Mouse (Mus musculus): Measurements from ENCODE around the gene Hoxa4.

Gene Hoxa4

DNA sequence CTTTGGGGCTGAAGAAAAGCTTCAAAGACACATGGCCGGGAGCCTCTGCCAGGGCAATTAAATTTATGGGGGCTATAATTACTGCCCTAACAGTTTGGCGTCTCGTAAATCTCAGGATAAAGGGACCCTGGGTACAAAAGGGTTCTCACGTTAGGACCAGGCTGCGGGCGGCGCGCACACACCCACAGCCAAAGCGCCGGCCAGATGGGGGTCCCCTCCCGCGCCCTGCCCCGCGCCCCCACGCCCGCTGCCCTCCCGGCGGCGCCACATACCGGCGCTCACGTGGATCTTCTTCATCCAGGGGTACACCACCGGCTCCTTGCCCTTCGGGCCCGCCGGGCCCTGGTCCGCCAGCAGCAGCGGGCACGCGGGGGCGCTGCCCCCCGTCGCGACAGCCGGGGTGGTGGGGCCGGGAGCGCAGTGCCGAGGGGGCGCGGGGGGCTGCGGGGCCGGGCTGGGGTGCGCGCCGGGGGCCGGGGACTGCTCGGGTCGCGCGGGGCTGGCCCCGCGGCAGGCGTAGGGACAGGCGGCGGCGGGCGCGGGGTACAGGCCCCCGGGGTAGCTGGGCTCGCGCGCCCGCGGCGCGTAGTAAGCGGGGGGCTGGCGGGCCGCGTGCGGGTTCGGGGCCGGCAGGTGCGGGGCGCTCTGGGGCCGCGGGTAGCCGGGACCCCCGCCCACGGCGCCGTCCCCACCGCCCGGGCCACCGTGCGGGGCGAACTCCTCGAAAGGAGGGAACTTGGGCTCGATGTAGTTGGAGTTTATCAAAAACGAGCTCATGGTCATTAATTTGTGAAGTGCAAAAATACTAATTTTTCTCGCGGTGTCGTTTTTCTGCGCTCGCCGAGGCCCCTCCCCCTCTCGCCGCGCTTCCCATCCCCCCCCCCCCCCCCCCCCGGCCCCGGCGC is at the start of gene Hoxa4:
Hoxa4 (minus strand) TSS at position 848 of the 905 bp plus-strand sequence.
- no peak for DNase-seq (ENCODE audit: low spot score)

DNA sequence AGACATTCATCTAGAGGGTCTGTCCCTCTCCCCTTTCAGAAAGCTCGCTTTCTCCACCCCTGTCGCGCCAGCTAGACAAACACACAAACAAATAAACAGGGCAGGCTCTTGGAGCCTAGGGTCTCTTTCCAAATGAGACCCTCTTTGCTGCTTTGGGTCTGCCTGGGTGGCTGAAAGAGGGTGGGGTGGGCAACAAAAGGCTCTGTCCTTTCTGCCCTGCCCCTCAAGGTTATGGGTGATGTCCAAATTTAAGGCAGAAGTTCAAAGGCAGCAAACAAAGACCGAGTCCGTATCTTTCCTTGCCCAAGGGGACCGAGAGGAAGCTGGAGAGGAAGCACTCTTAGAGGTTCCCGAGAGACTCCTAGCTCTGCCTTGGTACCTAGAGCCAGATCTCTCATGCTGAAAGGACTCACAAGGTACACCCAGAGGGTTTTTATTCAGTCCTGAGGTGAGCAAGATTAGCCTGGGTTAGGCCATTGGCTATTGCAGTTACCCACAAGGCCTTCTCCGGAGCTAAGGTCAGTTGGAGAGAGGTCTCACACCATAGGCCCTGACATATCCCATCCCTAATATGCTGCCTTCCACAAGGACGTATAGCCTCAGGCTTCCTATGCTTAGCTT is 49.6 kb upstream of the Hoxa4 start:
- DNase-seq (ENCODE audit: low spot score): no peak

DNA sequence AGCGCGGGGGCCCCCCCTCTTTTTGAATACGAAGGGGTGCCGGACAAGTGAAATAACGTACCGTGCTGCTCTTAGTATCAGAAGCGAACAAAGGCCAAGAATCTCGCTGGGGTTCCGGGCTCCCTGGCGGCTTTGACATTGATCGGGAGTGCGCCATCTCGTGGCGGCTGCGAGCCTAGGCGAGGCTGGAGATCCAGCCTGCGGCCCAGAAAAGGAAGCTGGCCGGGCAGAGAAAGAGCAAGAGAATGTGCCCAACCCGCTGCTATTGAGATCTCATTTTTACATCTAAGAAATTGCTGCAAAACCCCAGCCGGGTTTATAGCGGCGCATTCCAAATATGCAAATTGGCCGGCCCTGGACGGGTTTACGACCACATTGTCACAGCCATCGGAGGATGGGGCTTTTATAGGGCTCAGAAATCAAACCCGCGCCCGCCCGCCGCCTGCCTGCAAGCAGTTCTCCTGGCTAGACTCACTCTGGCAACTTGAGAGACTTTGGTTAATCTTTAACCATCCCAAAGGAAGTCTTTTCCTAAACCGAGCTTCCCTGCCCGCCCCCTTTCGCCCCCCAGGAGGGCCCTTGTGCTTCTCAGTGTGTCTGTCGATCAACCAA is 48.9 kb upstream of the Hoxa4 start, which contains the start of gene Hoxa10:
Hoxa10 (minus strand) TSS at position 466 of the 612 bp plus-strand sequence.
- peak; percentile 69 for DNase-seq (ENCODE audit: low spot score)

DNA sequence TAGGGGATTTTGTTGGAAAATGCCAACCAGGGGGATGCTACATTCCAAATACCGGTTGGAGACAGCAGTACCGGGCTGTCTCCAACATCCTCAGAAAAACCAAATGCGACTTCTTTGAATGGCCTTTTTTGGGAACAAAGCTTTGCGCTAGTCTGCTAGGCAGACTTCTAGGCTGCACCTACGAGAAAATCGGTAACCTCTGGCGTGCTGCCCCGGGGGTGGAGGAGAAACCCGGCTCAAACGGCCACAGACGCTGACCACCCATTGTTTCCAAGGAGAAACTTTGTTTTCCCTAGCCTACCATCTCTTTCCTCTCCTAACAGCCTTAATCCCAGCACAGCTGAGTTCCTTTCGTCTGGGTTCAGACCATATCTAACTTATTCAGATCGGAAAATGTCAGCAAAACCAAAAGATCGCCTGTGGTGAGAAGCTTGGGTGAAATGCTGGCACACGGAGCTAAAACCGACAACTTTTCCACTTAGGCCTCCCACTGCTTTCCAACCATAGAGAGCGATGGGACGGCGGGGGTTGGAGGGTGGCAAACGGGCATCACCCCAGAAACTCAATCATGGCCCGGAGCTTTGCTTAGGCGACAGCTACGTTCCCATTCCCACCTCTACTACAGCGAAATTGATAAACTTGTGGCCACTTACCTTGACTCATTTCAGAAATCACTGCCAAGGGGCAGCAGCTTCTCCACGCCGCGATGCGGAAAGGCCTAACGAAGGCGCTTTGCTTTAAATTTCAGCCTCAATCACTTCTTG is 48.3 kb upstream of the Hoxa4 start:
- no peak for DNase-seq (ENCODE audit: low spot score)

DNA sequence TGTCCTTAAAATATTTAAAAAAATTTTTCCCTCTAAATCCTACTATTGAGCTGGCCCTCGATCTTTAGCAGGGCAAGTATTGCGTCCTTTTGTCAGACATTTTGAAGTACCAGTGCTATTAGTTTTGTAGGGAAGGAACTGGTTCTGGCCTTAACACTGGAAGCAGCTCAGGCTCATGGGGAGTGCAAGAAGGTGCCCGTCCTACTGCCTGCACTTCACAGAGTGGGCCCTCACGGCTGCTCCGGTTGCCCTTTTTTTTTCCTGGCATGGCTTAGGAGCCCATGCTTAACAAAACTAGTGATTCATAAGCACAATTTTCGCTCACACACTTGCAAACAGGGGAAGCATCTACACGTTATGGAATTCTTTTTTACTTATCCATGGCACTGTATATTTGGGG is 47.4 kb upstream of the Hoxa4 start:
- no peak for DNase-seq (ENCODE audit: low spot score)

DNA sequence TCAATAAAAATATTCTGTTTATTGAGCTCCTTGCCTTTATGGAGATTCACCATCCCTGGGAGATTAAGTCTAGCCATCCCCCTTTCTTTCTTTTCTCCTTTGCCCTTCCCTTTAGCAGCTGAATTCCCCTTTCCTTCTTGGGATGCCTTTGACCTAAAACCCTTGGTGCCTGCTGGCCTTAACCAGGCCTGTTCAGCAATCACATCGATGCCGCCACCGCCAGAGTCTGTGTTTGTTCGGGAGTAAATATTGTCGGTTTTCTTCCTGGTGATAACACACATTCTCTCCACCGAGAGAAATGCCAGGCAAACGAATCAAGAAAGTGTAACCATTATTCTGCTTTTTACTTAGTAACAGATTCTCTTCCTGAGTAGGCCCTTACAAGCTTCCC is 46.6 kb upstream of the Hoxa4 start:
- no peak for DNase-seq (ENCODE audit: low spot score)

DNA sequence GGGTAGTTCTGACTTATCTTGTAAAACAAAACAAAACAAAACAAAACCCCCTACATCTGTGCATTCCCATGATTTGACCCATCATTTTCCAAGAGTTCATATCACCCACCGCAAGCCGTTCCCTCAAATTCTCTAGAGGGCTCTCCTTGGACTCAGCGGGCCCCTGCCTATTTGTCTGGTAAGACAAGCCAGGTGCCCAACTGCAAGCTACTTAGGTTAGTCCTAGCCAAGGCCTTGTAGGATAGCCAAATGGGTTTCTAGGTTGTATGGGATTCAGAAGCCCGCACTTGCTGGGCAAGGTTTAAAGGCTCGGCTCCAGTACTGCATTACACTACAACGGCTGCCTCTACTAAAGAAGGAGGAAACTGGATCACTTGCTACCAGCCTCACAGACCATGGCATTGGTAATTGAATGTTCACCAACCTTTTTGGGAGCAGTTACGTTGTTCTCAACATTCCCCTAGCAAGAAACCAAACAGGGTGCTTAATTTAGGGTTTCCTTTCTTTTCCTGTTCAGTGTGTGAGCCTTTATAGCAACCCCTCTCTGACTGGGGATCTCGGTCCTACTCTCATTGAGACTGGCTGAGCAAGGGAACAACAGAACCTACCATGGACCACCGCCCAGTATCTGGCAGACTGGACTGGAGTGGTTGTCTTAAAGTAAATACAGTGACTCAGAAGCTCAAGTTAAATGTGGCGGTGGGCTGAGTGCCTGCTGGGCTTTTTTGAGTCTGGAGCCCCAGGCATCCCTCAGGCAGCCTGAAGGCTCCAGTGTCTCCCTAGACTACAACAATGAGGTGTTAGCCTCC is 46.0 kb upstream of the Hoxa4 start:
- no peak for DNase-seq (ENCODE audit: low spot score)

DNA sequence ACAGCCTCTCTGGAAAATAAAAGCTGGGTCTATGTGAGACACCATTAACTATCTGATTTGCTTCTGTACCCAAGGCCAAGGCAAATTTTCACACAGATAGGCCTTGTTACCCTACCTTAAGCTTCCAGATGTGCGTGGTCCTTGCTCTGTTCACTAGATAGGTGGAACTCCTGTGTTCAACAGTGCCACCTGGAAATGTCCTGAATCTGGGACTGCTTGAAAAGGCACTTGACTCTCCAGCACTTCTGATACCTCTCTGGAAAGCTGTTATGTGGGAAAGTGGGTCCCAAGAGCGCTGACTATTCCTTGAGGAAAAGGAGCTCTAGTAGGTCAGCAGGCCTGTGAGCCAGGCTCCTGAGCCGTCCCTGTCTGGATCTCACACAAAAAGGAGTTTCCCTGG is 45.3 kb upstream of the Hoxa4 start:
- no peak for DNase-seq (ENCODE audit: low spot score)

DNA sequence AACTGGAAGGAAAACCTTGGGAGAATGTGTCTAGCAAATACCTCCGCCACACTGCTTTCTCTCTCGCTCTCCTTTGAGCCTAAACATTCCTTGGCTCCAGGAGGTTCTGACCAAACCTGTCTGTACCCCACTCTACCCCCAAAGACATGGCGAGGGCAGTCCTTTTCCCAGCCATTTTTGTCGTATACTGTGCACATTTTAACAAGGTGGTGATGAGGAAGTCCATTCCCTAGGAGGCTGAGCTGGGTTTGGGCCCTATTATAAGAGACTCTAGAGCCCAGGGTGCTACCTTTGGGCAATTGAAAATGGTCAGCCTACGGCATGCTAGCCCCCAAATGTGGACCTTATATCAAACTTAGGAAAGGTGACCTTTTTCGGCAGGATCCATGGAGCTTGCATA is 44.3 kb upstream of the Hoxa4 start:
- no peak for DNase-seq (ENCODE audit: low spot score)

DNA sequence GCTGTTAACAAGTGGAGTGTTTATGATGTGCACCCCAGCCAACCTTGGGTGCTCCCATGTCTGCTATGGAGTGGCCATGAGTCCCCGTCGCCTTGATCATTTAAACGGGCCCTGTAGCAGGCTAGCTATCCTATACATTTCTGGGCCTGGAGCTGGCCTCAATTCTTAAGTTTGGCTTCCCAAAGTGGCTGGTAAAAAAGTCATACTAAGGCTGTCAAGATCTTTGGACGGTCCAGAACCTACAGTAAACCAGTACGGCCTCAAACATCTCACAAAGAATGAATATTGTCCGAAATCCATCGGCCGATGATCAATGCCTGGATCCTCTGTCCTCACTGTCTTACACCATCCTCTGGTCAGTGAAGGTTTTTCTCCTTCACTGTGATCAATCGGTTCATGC is 43.7 kb upstream of the Hoxa4 start:
- DNase-seq (ENCODE audit: low spot score): no peak

DNA sequence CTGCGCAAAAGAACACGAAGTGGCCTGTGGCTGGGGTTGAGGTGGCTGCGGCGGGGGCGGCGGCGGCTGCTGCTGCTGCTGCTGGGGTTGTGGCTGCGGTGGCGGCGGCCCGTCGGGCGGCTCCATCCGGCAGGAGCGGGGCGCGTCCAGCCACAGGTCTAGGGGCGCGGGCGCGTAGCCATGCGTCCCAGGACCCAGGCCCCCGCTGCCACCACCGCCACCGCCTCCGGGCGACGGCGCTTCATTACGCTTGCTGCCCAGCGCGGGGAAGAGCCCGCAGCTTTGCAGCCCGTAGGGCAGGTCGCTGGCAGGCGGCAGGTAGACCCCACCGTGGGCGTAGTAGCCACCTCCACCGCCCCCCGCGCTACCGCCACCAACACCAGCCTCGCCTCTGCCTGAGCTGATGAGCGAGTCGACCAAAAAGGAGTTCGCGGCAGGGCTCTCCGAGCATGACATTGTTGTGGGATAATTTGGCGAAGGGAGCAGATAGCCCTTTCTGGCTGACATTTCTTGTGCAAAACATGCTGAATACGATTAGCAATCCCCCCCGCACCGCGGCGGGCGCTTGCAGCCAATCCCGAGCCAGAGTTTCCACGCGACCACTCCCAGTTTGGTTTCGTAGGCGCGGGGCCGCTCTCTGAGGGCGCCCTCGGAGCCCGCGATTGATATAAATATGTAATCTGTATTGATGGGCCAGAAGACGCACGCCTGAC is 43.0 kb upstream of the Hoxa4 start:
- no peak for DNase-seq (ENCODE audit: low spot score)

DNA sequence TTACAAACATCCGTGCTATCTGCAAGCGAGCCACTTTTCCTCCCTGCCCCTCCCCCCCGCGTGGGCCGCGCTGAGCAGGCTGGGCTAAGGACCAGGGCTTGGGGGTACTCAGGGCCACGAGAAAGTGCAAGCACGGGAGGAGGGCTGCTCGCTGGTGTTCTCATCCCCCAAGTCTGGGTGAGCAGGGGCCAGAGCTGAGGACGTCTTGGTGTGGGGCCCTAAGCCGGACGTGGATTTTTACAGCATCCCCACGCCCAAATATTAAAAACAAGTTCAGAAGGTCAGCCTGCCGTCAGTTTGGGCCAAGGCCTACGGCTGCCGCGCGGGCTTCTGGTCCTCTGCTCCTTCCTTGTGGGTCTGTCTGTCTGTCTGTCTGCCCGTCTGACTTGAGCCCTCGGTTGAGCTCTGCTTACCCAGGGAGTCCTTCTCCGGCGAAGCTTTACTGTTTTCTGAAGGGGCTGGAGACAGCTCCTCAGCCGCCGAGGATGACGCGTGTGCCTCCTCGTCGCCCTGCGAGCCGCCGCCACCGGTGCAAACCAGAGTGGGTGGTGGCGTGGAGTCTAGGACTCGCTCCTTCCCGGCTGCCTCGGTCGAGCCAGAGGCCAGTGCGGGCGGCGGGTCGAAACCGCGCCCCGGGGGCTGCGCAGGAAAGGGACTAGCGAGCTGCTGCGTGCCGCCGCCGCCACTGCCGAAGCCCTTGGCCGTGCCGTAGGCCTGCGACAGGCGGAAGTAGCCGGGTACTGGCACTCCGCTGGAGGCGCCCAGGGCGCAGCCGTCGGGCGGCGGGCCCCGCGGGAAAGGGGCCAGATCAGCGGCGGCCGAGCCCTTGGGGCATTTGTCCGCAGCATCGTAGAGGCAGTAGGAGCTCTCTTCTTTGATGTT is 42.2 kb upstream of the Hoxa4 start:
- DNase-seq (ENCODE audit: low spot score): no peak

DNA sequence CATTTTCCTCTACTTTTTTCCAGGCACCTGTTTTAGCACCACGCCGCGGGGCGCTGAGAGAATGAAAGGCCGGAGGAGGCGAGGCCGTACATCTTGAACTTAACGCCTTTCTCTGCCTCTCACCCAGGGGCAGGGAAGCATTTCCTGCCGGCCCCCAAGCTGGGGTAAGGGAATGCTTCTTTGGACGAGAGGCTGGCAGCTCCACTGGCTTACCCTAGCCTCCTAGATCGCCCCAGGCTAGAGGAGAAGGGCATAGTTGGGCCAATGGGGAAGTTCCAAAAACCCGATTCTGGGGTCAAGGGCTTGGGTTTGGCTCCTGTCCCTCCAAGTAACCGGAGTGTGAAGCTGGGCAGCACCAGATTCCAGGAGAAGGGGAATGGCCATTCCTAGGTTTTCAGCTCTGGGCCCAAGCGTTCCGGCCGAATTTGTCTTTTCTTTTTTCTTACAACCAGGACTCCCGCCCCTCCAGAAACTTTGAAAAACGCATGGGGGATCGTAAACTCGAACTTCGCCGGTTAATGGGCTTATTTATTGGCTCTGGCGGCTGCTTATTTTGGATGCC is 41.5 kb upstream of the Hoxa4 start:
- DNase-seq (ENCODE audit: low spot score): no peak

DNA sequence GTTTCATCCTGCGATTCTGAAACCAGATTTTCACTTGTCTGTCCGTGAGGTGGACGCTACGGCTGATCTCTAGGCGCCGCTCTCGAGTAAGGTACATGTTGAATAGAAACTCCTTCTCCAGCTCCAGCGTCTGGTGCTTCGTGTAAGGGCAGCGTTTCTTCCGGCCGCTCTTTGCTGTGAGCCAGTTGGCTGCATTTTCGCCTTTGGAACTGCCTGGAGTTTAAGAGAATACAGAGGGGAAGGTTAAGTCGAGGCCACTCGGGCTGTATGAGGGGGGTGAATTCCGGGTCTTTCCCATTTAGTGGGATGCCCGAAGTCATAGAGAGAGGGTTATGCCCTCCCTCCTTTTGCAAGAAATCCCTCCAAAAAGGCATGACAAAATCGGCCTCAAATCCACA is 41.0 kb upstream of the Hoxa4 start:
- no peak for DNase-seq (ENCODE audit: low spot score)

DNA sequence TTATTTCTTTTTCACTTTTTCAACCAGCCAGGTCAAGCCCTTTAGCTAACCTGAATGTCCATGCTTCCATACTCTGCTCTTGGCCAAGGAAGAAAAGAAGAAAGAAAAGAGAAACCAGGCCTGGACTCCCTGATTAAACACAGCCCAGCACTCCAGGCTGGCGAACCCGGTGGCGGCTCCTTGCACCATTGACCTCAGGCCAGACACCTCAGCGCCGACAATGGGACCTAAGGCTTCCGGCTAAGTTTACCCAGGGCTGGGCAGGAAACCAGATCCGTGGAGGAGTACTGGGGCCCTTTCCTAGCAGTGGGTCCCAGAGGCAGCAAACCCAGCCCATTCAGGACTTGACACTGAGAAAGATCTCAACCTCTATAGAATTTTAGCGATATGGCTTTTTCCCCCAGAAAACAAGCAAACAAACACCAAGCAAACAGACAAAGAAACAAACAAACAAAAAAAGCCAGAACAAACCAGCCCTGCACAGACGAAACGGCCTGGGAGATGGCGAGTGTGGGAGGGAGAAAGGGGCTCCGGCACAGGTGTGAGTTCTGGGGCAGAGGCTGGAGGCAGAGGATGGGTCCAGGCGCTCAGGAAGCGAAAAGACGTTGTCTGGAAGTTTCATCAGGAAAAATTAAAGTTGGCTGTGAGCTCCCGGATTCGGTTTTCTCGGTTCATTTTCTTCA is 40.5 kb upstream of the Hoxa4 start:
- DNase-seq (ENCODE audit: low spot score): no peak

DNA sequence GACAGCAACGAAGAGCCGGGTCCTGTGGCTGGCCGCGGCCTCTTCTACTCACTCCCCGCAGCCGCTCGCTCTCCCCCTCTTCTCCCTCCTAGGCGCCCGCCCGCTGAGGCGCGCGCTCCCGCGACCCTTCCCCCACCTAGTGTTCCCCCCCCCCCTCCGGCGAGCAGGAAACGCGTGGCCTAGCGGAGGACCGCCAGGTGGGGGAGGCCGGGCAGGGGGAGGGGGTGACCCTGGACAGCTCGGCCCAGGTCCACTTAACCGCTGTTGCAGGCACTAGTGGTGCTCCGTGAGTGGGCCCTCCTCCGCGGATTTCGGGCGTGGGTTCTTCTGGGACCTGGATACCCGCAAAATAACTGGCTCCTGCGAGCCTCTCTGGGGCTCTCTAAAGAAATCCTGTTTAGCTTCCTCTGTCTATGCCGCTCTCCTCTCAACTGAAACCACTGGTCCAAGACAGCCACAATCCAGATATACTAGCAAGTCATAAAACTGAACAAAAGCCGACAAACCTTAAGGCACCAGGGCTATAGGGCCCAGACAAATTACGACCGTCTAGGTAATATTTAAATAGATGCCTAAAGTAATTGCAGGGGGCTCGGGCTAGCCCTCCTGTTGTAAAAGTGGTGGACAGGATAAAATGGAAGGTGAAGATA is 39.1 kb upstream of the Hoxa4 start, which contains the start of gene Hoxa9:
Hoxa9 (minus strand) TSS at position 574 of the 650 bp plus-strand sequence.
- DNase-seq (ENCODE audit: low spot score): no peak

DNA sequence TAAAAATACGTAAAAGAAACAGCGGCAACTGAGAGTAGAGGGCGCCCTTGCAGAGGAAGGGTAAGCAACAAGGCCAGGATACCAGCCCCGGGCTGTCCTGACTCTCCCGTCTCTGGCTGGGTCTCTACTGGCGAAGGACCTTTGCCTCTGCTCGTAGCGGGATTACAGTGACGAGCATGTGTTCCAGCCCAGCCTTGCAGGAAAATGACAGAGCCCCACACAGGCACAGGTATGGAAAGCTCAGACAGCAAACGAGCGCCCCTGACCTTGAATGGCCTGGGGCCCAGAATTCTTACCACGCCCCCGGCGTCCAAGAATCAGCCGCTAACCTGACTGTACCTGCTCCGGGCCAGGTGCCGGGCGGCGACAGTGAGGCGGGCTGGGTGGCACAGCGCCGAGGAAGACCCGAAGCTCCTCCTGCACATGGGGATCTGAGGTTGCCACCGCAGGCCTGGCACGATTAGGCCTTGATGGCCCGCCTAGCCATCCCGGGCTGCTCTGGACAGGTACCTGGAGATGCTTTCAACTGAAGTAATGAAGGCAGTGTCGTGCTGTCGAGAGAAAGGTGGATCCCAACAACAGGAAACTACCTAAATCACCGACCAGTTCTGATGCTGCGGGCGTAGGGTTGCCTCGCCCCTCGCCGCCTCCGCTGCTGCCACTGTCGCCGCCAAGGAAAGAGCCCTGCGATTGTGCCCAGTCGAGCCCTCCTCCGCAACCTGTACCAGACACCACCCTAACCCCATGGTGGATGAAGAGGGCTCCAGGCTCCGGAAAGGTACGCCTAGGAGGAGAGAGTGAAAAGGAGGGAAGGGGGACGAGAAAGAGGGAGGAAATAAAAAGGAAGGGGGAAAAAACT is 38.2 kb upstream of the Hoxa4 start:
- no peak for DNase-seq (ENCODE audit: low spot score)

All from lung, postnatal 25 days (tissue).